Mouse (Mus musculus): ENCODE measurements around the gene Fam213b.

Gene Fam213b

GRCm38 (mm10) chr4:154922931-154923330 is 24.0 kb upstream of the Fam213b start:
- no peak for DNase-seq (ENCODE audit: low spot score)

- DNase-seq (ENCODE audit: low spot score): no peak
These were observed 23.4 kb upstream of the Fam213b start for GRCm38 (mm10) chr4:154922291-154922690.

GRCm38 (mm10) chr4:154916662-154917061 is 17.7 kb upstream of the Fam213b start:
- DNase-seq (ENCODE audit: low spot score): no peak

GRCm38 (mm10) chr4:154915286-154915685 is 16.4 kb upstream of the Fam213b start:
- no peak for DNase-seq (ENCODE audit: low spot score)

GRCm38 (mm10) chr4:154914707-154915106 is 15.8 kb upstream of the Fam213b start:
- DNase-seq (ENCODE audit: low spot score): no peak

- DNase-seq (ENCODE audit: low spot score): no peak
These were observed 15.3 kb upstream of the Fam213b start for GRCm38 (mm10) chr4:154914252-154914651.

GRCm38 (mm10) chr4:154913845-154914244 is 14.9 kb upstream of the Fam213b start:
- no peak for DNase-seq (ENCODE audit: low spot score)

GRCm38 (mm10) chr4:154911644-154912043 is 12.7 kb upstream of the Fam213b start:
- no peak for DNase-seq (ENCODE audit: low spot score)

- DNase-seq (ENCODE audit: low spot score): no peak
These were observed 11.9 kb upstream of the Fam213b start for GRCm38 (mm10) chr4:154910606-154911522.

GRCm38 (mm10) chr4:154908490-154908889 is 9.6 kb upstream of the Fam213b start:
- DNase-seq (ENCODE audit: low spot score): no peak

GRCm38 (mm10) chr4:154907833-154908232 is 8.9 kb upstream of the Fam213b start:
- peak; percentile 66 for DNase-seq (ENCODE audit: low spot score)

GRCm38 (mm10) chr4:154904185-154905071 is 5.5 kb upstream of the Fam213b start:
- DNase-seq (ENCODE audit: low spot score): peak; percentile 74

- no peak for DNase-seq (ENCODE audit: low spot score)
These were observed 3.4 kb upstream of the Fam213b start for GRCm38 (mm10) chr4:154902371-154902770.

- no peak for DNase-seq (ENCODE audit: low spot score)
These were observed 1.1 kb downstream of the Fam213b start for GRCm38 (mm10) chr4:154897676-154898465.

GRCm38 (mm10) chr4:154895549-154895948 is 3.4 kb downstream of the Fam213b start:
- no peak for DNase-seq (ENCODE audit: low spot score)

GRCm38 (mm10) chr4:154890887-154891286 is 8.0 kb downstream of the Fam213b start:
- no peak for DNase-seq (ENCODE audit: low spot score)

- no peak for DNase-seq (ENCODE audit: low spot score)
These were observed 11.2 kb downstream of the Fam213b start for GRCm38 (mm10) chr4:154887593-154888250.

- no peak for DNase-seq (ENCODE audit: low spot score)
These were observed 11.9 kb downstream of the Fam213b start for GRCm38 (mm10) chr4:154886876-154887592.

- no peak for DNase-seq (ENCODE audit: low spot score)
These were observed 13.5 kb downstream of the Fam213b start for GRCm38 (mm10) chr4:154885416-154885815.

- DNase-seq (ENCODE audit: low spot score): no peak
These were observed 16.8 kb downstream of the Fam213b start for GRCm38 (mm10) chr4:154882014-154882659.

Measured in ovary, postnatal 36 days (tissue).